Mouse (Mus musculus) cerebellum, adult 8-10 months (tissue): ENCODE data around the gene Ctsj.
"Not testable (repeated sequence)": the region's sequence is repeated elsewhere in the genome, so short reads cannot be mapped to it uniquely, and the experiment has no call there.

Experiments
- DNase-seq: peaks from one replicate; pipeline ENCODE4 v3.0.0; 2022

Ctsj gene

GRCm38 (mm10) chr13:61005859-61006258, at the start of gene Ctsj:
Gene Ctsj, minus strand, starts transcription at chr13:61005959.
- no peak for DNase-seq

- DNase-seq = no peak
Observed at GRCm38 (mm10) chr13:61040531-61040930, 34.8 kb upstream of the Ctsj start, which contains the start of gene Ctsq. Gene Ctsq, minus strand, starts transcription at chr13:61040631.

- DNase-seq = no peak
Observed at GRCm38 (mm10) chr13:61022785-61023184, 17.0 kb upstream of the Ctsj start.

GRCm38 (mm10) chr13:61021844-61022243, 16.1 kb upstream of the Ctsj start:
- no peak for DNase-seq

- DNase-seq = no peak
Observed at GRCm38 (mm10) chr13:61010171-61010570, 4.4 kb upstream of the Ctsj start.

GRCm38 (mm10) chr13:60997600-60997999, 8.2 kb downstream of the Ctsj start:
- DNase-seq = no peak

GRCm38 (mm10) chr13:60986915-60987314, 18.8 kb downstream of the Ctsj start:
- DNase-seq = not testable (repeated sequence)

GRCm38 (mm10) chr13:60972319-60972718, 33.4 kb downstream of the Ctsj start:
- DNase-seq = not testable (repeated sequence)

GRCm38 (mm10) chr13:60963985-60964384, 41.8 kb downstream of the Ctsj start:
- not testable (repeated sequence) for DNase-seq

- no peak for DNase-seq
Observed at GRCm38 (mm10) chr13:60961706-60962105, 44.1 kb downstream of the Ctsj start.
